Mouse (Mus musculus) hindbrain, embryonic 13.5 days (tissue): ENCODE measurements at regions not wholly inside any gene's neighbourhood (a gene's known extent, or its start where the extent isn't known, plus 50 kb on each side); places are given as distances from the start of the nearest gene placed in this dataset.

Experiments used
- ATAC-seq: fragments of 200-750 bp; cut with Nextera tagmentation; 2 replicates; pipeline ENCODE4 v1.8.0; 2017; ENCODE audit warnings: moderate TSS enrichment; ENCODE audit not compliant: low FRiP score
- H3K27ac ChIP-seq: fragments of 300-500 bp; sonication (generic); 2 replicates; pipeline ENCODE4 v1.5.1; 2015; ENCODE audit warnings: inconsistent platforms, mild to moderate bottlenecking, moderate library complexity
- H3K27me3 ChIP-seq: fragments of 300-500 bp; sonication (generic); 2 replicates; pipeline ENCODE4 v1.6.1; 2015; ENCODE audit warnings: mild to moderate bottlenecking, inconsistent platforms
- H3K36me3 ChIP-seq: fragments of 300-500 bp; sonication (generic); 2 replicates; pipeline ENCODE4 v1.6.1; 2015; ENCODE audit warnings: mild to moderate bottlenecking, inconsistent platforms
- H3K4me1 ChIP-seq: fragments of 300-500 bp; sonication (generic); replicated peaks from 2 replicates; pipeline ENCODE4 v1.6.1; 2015; ENCODE audit warnings: inconsistent platforms
- H3K4me2 ChIP-seq: fragments of 300-500 bp; sonication (generic); 2 replicates; pipeline ENCODE4 v1.6.1; 2015; ENCODE audit warnings: inconsistent platforms, mild to moderate bottlenecking, moderate library complexity
- H3K4me3 ChIP-seq: fragments of 300-500 bp; sonication (generic); 2 replicates; pipeline ENCODE4 v1.5.1; 2015; ENCODE audit warnings: mild to moderate bottlenecking, inconsistent platforms
- H3K9ac ChIP-seq: fragments of 300-500 bp; sonication (generic); 2 replicates; pipeline ENCODE4 v1.6.1; 2015; ENCODE audit warnings: mild to moderate bottlenecking, inconsistent platforms
- H3K9me3 ChIP-seq: fragments of 300-500 bp; sonication (generic); 2 replicates; pipeline ENCODE4 v1.6.1; 2016; ENCODE audit warnings: inconsistent platforms
- WGBS: fragments of 180-500 bp; shearing (Covaris S2); methylation state at CpG from one replicate; pipeline ENCODE4 v1.1.7; 2015; 5-methylcytosine and 5-hydroxymethylcytosine counted together

GRCm38 (mm10) chr15:36719241-36719640 lies 288.3 kb downstream of the Zfp706 start:
- no peaks in the 10 kb centered on the region for H3K27me3 ChIP-seq
- 90% methylated on average over 2 of the region's 2 CpGs for WGBS
- peaks cover 20% of the 10 kb centered on the region for H3K4me1 ChIP-seq
- H3K27ac ChIP-seq: no peak overlapping the region
- H3K36me3 ChIP-seq: no peaks in the 10 kb centered on the region
- no peak overlapping the region for H3K9ac ChIP-seq
- H3K4me2 ChIP-seq: no peak overlapping the region
- no peak for ATAC-seq
- no peaks in the 10 kb centered on the region for H3K9me3 ChIP-seq
- H3K4me3 ChIP-seq: no peak overlapping the region

- no peak overlapping the region for H3K4me2 ChIP-seq
- H3K36me3 ChIP-seq: no peaks in the 10 kb centered on the region
- peaks cover 20% of the 10 kb centered on the region for H3K4me1 ChIP-seq
- H3K27ac ChIP-seq: no peak overlapping the region
- no peak overlapping the region for H3K4me3 ChIP-seq
- no peaks in the 10 kb centered on the region for H3K9me3 ChIP-seq
- 87% methylated on average over 6 of the region's 6 CpGs for WGBS
- ATAC-seq: no peak
- H3K9ac ChIP-seq: no peak overlapping the region
- no peaks in the 10 kb centered on the region for H3K27me3 ChIP-seq
Measured at GRCm38 (mm10) chr15:36717835-36718234, 289.7 kb downstream of the Zfp706 start.

- Histone ChIP-seq H3K27ac (peak overlapping the region; percentile 80), H3K4me1 (peaks cover 9% of the 10 kb centered on the region), H3K4me2 (peak overlapping the region; percentile 47; the same call in 1 of the 2 replicates), H3K36me3 (no peaks in the 10 kb centered on the region), H3K4me3 (peak overlapping the region; percentile 19; the same call in 1 of the 2 replicates), H3K27me3 (no peaks in the 10 kb centered on the region), H3K9ac (0 out of 2 replicates have a peak overlapping the region, but pooled peaks have one; percentile 53), H3K9me3 (no peaks in the 10 kb centered on the region)
- ATAC-seq: no peak
Measured at GRCm38 (mm10) chr15:36716686-36717038, 290.9 kb downstream of the Zfp706 start.

DNA sequence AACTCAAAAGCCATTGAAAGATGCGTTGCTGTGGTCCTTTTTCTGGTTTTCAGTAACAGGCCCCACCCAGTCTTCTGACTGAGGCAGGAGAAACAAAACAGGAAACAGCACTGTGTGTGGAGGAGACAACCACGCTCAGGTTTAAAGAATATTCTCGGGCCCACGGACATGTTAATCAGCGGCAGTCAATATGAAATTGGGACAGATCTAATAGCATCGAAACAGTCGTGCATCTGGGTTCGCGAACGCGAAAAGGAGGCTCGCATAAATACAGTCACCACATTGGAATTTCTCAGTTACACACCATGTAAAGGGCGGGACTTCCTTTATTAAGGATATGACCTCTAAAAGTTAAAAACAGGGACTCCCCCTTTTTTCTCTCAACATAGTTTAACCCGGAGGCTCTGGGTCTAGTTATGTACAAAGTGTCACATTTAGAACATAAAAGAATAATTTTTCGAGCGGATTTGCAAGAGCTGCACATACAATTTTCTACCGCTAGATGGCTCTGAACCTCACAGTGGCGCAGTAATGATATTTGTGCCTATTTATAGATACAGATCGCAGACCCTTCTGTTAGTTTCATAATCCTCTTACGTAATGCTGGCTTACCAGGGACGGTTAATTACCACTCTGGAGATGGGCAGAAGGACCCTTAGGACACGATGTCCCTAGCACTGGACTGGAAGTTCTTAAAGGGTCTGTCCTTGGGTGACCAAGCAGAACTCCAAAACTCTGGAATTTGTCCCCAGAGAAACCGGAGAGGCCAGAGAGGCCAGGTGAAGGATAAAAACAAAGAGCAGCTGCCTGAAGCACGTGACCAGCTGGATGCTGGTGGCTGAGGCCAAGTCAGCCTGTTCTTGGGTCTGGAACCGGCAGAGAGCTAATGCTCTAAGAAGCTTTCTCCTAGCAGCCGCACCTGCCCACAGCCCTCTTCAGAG lies 291.6 kb downstream of the Zfp706 start:
- no peaks in the 10 kb centered on the region for H3K27me3 ChIP-seq
- ATAC-seq: peak; percentile 86
- H3K4me3 ChIP-seq: peak overlapping the region; percentile 19
- peaks cover 5% of the 10 kb centered on the region for H3K4me1 ChIP-seq
- H3K27ac ChIP-seq: peak overlapping the region; percentile 80
- H3K9ac ChIP-seq: peak overlapping the region; percentile 53; the same call in 1 of the 2 replicates
- H3K9me3 ChIP-seq: no peaks in the 10 kb centered on the region
- H3K4me2 ChIP-seq: peak overlapping the region; percentile 47
- WGBS: 24% methylated on average over 26 of the region's 26 CpGs
- H3K36me3 ChIP-seq: no peaks in the 10 kb centered on the region

DNA sequence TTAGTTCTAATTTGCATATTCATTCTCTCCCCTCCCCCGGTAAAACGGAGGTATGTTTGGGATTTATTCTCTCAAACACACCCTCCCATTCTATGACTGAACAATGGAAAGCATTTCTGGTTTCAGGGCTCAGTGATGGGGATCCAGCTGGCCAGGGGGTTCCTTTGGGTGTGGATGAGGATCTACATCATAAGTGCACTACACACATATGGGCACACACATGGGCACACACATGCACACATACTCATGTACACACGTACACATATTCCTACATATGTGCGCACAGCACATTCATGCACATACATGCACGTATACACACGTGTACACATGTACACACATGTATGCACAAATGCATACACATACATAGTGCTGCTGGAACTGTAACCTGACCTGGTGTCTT lies 292.4 kb downstream of the Zfp706 start:
- no peak overlapping the region for H3K4me3 ChIP-seq
- no peak overlapping the region for H3K27ac ChIP-seq
- H3K9ac ChIP-seq: no peak overlapping the region
- H3K4me1 ChIP-seq: peaks cover 5% of the 10 kb centered on the region
- 91% methylated on average over 6 of the region's 6 CpGs for whole genome bisulfite sequencing
- H3K4me2 ChIP-seq: no peak overlapping the region
- H3K9me3 ChIP-seq: no peaks in the 10 kb centered on the region
- H3K27me3 ChIP-seq: no peaks in the 10 kb centered on the region
- 0 out of 2 replicates have a peak, but pooled peaks have one; percentile 18 for ATAC-seq
- H3K36me3 ChIP-seq: no peaks in the 10 kb centered on the region

DNA sequence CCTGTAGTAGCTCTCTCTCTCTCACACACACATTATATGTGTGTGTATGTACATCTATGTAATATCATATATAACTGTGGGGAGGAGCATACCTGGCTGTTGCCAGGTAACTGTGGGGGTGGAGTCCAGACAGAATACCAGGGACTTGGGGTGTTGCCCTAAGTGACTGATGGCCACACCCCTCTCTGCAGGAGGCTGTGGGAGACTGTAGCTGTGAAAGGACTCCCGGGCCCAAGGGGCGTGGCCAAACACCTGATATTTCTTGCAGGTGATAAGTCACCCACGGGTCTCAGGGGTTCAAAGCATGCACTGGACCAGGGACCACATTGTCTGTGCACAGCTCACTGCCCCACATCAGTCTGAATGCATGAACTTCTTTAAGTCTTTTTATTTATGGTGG lies 297.8 kb downstream of the Zfp706 start:
- no peak for ATAC-seq
- H3K36me3 ChIP-seq: no peaks in the 10 kb centered on the region
- H3K4me1 ChIP-seq: no peaks in the 10 kb centered on the region
- no peak overlapping the region for H3K27ac ChIP-seq
- no peak overlapping the region for H3K4me3 ChIP-seq
- H3K9me3 ChIP-seq: no peaks in the 10 kb centered on the region
- 69% methylated on average over 3 of the region's 3 CpGs for WGBS
- no peak overlapping the region for H3K9ac ChIP-seq
- H3K4me2 ChIP-seq: no peak overlapping the region
- no peaks in the 10 kb centered on the region for H3K27me3 ChIP-seq

DNA sequence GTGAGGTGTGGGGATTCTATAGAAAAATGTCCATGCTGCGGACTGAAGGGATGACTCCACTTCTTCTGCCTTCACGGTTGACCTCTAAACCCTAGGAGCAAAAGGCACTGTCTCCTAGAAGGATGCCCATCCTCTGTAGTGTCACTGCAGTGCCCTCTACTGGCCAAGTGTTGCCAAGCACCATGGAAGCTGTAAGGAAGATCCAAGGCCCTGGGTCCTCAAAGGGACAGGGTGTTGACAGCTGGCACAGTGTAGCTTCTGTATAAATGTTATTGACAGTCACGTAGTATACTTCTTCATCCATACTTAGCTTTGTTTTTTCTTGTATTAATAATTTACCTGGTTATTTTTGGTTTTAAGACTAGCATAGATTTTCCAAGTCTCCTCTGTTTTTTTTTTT lies 299.1 kb downstream of the Zfp706 start:
- H3K4me2 ChIP-seq: no peak overlapping the region
- H3K36me3 ChIP-seq: no peaks in the 10 kb centered on the region
- peak; percentile 30; the same call in 1 of the 2 replicates for ATAC-seq
- no peak overlapping the region for H3K9ac ChIP-seq
- H3K4me1 ChIP-seq: no peaks in the 10 kb centered on the region
- H3K4me3 ChIP-seq: no peak overlapping the region
- WGBS: 11% methylated on average over 3 of the region's 3 CpGs
- no peaks in the 10 kb centered on the region for H3K27me3 ChIP-seq
- no peaks in the 10 kb centered on the region for H3K9me3 ChIP-seq
- H3K27ac ChIP-seq: no peak overlapping the region

GRCm38 (mm10) chr15:36705990-36706389 lies 301.6 kb downstream of the Zfp706 start:
- no peak overlapping the region for H3K9ac ChIP-seq
- H3K36me3 ChIP-seq: no peaks in the 10 kb centered on the region
- ATAC-seq: 0 out of 2 replicates have a peak, but pooled peaks have one; percentile 32
- no peaks in the 10 kb centered on the region for H3K4me1 ChIP-seq
- H3K9me3 ChIP-seq: no peaks in the 10 kb centered on the region
- H3K4me3 ChIP-seq: no peak overlapping the region
- no peaks in the 10 kb centered on the region for H3K27me3 ChIP-seq
- H3K4me2 ChIP-seq: no peak overlapping the region
- WGBS: 51% methylated on average over 4 of the region's 4 CpGs
- no peak overlapping the region for H3K27ac ChIP-seq

DNA sequence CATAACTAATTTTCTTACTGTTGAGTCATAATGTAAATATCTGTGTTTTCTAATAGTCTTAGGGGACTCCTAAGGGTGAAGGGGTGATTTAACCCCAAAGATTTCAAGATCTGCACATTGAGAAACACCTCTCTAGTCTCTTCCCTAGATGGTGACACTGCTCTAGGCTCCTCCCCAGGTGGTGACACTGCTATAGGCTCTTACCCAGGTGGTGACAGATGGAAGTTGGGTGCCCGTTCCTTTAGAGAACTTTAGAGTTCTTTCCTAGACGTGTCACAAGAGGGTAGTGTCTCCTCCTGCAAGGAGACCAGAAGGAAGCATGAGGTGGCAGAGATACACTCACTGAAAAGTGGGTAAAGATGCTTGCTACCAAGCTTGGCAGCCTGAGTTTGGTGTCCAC lies 302.2 kb downstream of the Zfp706 start:
- 59% methylated on average over 2 of the region's 2 CpGs for WGBS
- ATAC-seq: no peak
- no peak overlapping the region for H3K27ac ChIP-seq
- no peak overlapping the region for H3K9ac ChIP-seq
- no peaks in the 10 kb centered on the region for H3K4me1 ChIP-seq
- no peak overlapping the region for H3K4me3 ChIP-seq
- H3K36me3 ChIP-seq: no peaks in the 10 kb centered on the region
- H3K4me2 ChIP-seq: no peak overlapping the region
- H3K9me3 ChIP-seq: no peaks in the 10 kb centered on the region
- no peaks in the 10 kb centered on the region for H3K27me3 ChIP-seq

GRCm38 (mm10) chr15:36701846-36702245 lies 305.7 kb downstream of the Zfp706 start:
- 46% methylated on average over 8 of the region's 8 CpGs for WGBS
- Histone ChIP-seq H3K27ac (no peak overlapping the region), H3K4me1 (no peaks in the 10 kb centered on the region), H3K4me3 (no peak overlapping the region), H3K4me2 (no peak overlapping the region), H3K36me3 (no peaks in the 10 kb centered on the region), H3K27me3 (no peaks in the 10 kb centered on the region), H3K9me3 (no peaks in the 10 kb centered on the region), H3K9ac (no peak overlapping the region)
- ATAC-seq: no peak

DNA sequence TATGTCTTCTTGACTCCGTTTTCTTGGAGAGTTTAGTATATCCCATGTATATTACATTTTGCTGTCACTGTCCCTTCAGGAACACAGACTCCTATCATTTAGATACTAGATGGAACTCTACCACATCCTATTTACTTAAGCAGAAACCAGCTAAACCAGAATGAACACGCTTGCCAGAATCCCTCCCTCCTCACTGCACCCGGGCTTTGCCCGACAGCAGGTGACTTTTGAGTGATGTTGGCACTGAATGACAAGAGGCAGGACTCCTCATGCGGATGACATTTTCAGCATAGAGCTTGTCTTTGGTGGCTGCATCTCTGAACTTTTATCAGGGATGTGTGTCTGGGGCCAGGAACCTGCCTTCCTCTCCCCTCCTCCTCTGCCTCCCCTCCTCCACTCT lies 307.4 kb downstream of the Zfp706 start:
- H3K9me3 ChIP-seq: no peaks in the 10 kb centered on the region
- no peak overlapping the region for H3K4me2 ChIP-seq

GRCm38 (mm10) chr15:36695199-36696129 lies 312.1 kb downstream of the Zfp706 start:
- WGBS: 29% methylated on average over 14 of the region's 14 CpGs
- peak; percentile 92 for ATAC-seq

More for the DNA sequence above, 307.4 kb downstream of the Zfp706 start:
- no peak for ATAC-seq
- peaks cover 2% of the 10 kb centered on the region; the same call in 1 of the 2 replicates for H3K4me1 ChIP-seq
- no peak overlapping the region for H3K9ac ChIP-seq
- no peak overlapping the region for H3K4me3 ChIP-seq
- no peak overlapping the region for H3K27ac ChIP-seq
- WGBS: 92% methylated on average over 5 of the region's 5 CpGs
- H3K27me3 ChIP-seq: no peaks in the 10 kb centered on the region
- no peaks in the 10 kb centered on the region for H3K36me3 ChIP-seq

More at GRCm38 (mm10) chr15:36695199-36696129, 312.1 kb downstream of the Zfp706 start:
- Histone ChIP-seq H3K9ac (peak overlapping the region; percentile 61), H3K27ac (0 out of 2 replicates have a peak overlapping the region, but pooled peaks have one; percentile 36), H3K4me1 (peaks cover 11% of the 10 kb centered on the region; the same call in 1 of the 2 replicates), H3K4me3 (peak overlapping the region; percentile 43), H3K27me3 (no peaks in the 10 kb centered on the region), H3K36me3 (no peaks in the 10 kb centered on the region), H3K4me2 (peak overlapping the region; percentile 61), H3K9me3 (no peaks in the 10 kb centered on the region)
